Mouse (Mus musculus): ENCODE measurements around the gene Gaa. TPM values are rescaled to one million over a fixed set of nuclear protein-coding genes. Genes with fewer than 3 reads are reported as not detected.
"Not testable (repeated sequence)": the region's sequence is repeated elsewhere in the genome, so short reads cannot be mapped to it uniquely, and the experiment has no call there.

Gene Gaa
- polyA plus RNA-seq, 1 experiment, result 192 TPM

GRCm38 (mm10) chr11:119268557-119269195, 989 bp downstream of the Gaa start:
- DNase-seq, result peak; percentile 36
- Histone ChIP-seq H3K4me1 (ENCODE audit: control insufficient read depth, insufficient read depth, low read length) (peaks cover 5% of the 10 kb centered on the region; the same call in 1 of the 2 replicates), H3K4me3 (replicated peaks; ENCODE audit: extremely low read depth, low read depth, low read length) (peak overlapping the region; percentile 22)
- TF ChIP-seq POLR2A (IDR thresholded peaks at IDR 0.05; ENCODE audit: borderline replicate concordance, extremely low read depth, low read depth, low read length) (no peak), CTCF (IDR thresholded peaks at IDR 0.05; ENCODE audit: insufficient read depth, low read length) (no peak)
- 74% methylated on average over 16 of the region's 16 CpGs for WGBS

DNA sequence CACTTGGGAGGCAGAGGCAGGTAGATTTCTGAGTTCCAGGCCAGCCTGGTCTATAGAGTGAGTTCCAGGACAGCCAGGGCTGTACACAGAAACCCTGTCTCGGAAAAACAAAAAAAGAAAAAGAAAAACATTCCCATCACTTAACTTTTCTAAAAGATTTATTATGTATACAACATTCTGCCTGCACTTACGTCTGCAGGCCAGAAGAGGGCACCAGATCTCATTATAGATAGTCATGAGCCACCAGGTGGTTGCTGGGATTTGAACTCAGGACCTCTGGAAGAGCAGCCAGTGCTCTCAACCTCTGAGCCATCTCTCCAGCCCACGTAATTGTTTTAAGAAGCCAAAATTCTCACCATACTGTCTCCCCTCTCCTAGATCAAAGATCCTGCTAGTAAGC, 4.8 kb downstream of the Gaa start:
- 0 out of 2 replicates have a peak, but pooled peaks have one; percentile 15 for TF ChIP-seq CTCF (IDR thresholded peaks at IDR 0.05; ENCODE audit: insufficient read depth, low read length)
- H3K4me1 ChIP-seq (ENCODE audit: control insufficient read depth, insufficient read depth, low read length); DNase-seq; H3K4me3 ChIP-seq (replicated peaks; ENCODE audit: extremely low read depth, low read depth, low read length): not testable (repeated sequence)
- WGBS, result 70% methylated on average over 3 of the region's 3 CpGs

DNA sequence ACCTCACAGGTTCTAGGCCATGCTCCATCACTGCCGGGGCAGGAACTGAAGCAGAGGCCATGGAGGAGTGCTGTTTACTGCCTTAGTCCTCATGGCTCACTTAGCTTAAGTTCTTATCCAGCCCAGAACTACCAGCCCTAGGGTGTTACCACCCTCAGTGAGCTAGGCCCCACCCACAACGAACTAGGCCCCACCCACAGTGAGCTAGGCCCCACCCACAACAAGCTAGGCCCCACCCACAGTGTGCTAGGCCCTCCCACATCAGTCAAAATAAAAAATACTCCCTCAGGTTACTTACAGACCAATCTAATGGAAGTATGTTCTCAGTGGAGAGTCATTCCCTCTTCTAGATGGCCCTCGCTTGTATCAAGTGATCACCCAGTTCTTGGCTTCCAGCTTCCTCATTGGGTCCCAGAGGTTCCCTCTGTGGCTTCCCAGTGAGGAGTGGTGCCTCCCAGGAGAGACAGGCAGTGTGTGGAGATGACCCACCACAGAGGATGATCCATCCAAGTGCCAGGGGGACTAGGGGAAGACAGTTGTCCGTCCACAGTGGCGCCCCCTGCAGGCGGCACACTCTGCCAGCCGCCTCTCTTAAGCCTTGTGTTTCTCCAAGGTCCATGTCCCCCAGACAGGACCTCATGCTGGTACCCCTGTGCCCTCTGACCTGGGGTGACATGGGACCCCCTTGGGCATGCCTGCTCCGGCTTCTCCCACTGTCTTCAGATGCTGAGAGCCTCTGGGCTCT, 5.7 kb downstream of the Gaa start:
- 0 out of 2 replicates have a peak, but pooled peaks have one; percentile 9 for TF ChIP-seq CTCF (IDR thresholded peaks at IDR 0.05; ENCODE audit: insufficient read depth, low read length)
- TF ChIP-seq POLR2A (IDR thresholded peaks at IDR 0.05; ENCODE audit: borderline replicate concordance, extremely low read depth, low read depth, low read length), result no peak
- H3K4me3 ChIP-seq (replicated peaks; ENCODE audit: extremely low read depth, low read depth, low read length), result no peak overlapping the region
- WGBS, result 88% methylated on average over 8 of the region's 8 CpGs
- peaks cover 4% of the 10 kb centered on the region; the same call in 1 of the 2 replicates for H3K4me1 ChIP-seq (ENCODE audit: control insufficient read depth, insufficient read depth, low read length)
- no peak for DNase-seq

- 85% methylated on average over 15 of the region's 15 CpGs for WGBS
- Histone ChIP-seq H3K4me1 (ENCODE audit: control insufficient read depth, insufficient read depth, low read length) (no peaks in the 10 kb centered on the region), H3K4me3 (replicated peaks; ENCODE audit: extremely low read depth, low read depth, low read length) (no peak overlapping the region)
- no peak for TF ChIP-seq CTCF (IDR thresholded peaks at IDR 0.05; ENCODE audit: insufficient read depth, low read length)
- TF ChIP-seq POLR2A (IDR thresholded peaks at IDR 0.05; ENCODE audit: borderline replicate concordance, extremely low read depth, low read depth, low read length), result no peak
- no peak for DNase-seq
Observed at GRCm38 (mm10) chr11:119281030-119281429, 13.3 kb downstream of the Gaa start.

DNA sequence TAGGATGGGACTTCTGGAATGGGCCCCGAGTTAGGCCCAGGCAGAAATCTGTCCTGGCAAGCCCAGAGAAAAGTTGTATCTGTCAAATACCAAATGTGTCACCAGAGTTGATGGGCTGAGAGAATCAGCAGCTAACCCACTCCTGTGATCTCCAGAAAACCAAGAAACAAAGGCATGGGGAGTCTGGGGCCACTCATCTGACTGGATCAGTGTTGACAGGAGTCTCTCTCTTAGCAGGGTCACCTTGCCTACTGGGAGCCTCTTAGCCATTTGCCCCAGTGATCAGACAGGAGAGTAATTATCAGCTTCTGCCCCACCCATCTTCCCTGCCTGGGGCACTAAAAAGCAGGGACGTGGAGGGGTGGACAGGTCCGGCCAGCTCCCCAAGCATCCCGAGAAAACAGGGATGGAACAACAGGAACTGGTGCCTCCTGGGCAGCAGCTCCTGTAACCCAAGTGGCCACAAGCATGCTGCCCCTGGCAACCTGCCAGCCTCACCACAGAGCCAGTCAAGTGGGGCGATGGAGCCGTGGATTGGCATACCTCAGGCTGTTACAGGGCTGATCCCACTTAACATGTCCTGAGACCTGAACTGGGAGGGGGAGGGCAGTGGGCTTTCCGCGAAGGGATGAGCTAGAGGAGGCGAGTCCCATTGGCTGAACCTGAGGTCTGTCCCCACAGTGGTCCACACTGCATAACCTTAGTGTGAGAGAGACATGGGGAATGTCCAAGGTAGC, 18.3 kb downstream of the Gaa start:
- no peak overlapping the region for H3K4me3 ChIP-seq (replicated peaks; ENCODE audit: extremely low read depth, low read depth, low read length)
- peak; percentile 56 for DNase-seq
- no peak for TF ChIP-seq POLR2A (IDR thresholded peaks at IDR 0.05; ENCODE audit: borderline replicate concordance, extremely low read depth, low read depth, low read length)
- no peak for TF ChIP-seq CTCF (IDR thresholded peaks at IDR 0.05; ENCODE audit: insufficient read depth, low read length)
- WGBS, result 54% methylated on average over 9 of the region's 9 CpGs
- no peaks in the 10 kb centered on the region; the same call in 1 of the 2 replicates for H3K4me1 ChIP-seq (ENCODE audit: control insufficient read depth, insufficient read depth, low read length)

GRCm38 (mm10) chr11:119287207-119287992, 19.7 kb downstream of the Gaa start:
- 82% methylated on average over 20 of the region's 20 CpGs for WGBS
- no peak for TF ChIP-seq CTCF (IDR thresholded peaks at IDR 0.05; ENCODE audit: insufficient read depth, low read length)
- TF ChIP-seq POLR2A (IDR thresholded peaks at IDR 0.05; ENCODE audit: borderline replicate concordance, extremely low read depth, low read depth, low read length), result no peak
- no peak for DNase-seq
- Histone ChIP-seq H3K4me3 (replicated peaks; ENCODE audit: extremely low read depth, low read depth, low read length) (no peak overlapping the region), H3K4me1 (ENCODE audit: control insufficient read depth, insufficient read depth, low read length) (no peaks in the 10 kb centered on the region; the same call in 1 of the 2 replicates)

DNA sequence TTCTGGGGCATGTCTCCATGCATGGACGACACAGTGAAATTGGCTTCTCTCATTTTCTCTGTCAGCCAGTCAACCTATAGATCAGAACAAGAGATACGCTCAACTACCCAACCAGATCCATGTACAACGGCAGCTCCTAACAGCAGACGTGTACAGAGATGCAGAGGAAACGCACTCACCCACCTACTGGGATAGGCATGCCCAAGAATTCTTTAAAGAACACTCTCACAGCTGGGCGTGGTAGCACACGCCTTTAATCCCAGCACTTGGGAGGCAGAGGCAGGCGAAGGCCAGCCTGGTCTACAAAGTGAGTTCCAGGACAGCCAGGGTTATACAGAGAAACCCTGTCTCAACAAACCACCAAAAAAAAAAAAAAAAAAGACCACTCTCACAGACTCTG, 25.2 kb downstream of the Gaa start:
- not testable (repeated sequence) for DNase-seq; H3K4me3 ChIP-seq (replicated peaks; ENCODE audit: extremely low read depth, low read depth, low read length); H3K4me1 ChIP-seq (ENCODE audit: control insufficient read depth, insufficient read depth, low read length)
- WGBS, result 93% methylated on average over 8 of the region's 8 CpGs

- Histone ChIP-seq H3K4me1 (ENCODE audit: control insufficient read depth, insufficient read depth, low read length) (no peaks in the 10 kb centered on the region; the same call in 1 of the 2 replicates), H3K4me3 (replicated peaks; ENCODE audit: extremely low read depth, low read depth, low read length) (no peak overlapping the region)
- no peak for TF ChIP-seq CTCF (IDR thresholded peaks at IDR 0.05; ENCODE audit: insufficient read depth, low read length)
- no peak for TF ChIP-seq POLR2A (IDR thresholded peaks at IDR 0.05; ENCODE audit: borderline replicate concordance, extremely low read depth, low read depth, low read length)
- no peak for DNase-seq
- 70% methylated on average over 6 of the region's 6 CpGs for WGBS
Observed at GRCm38 (mm10) chr11:119297996-119298395, 30.3 kb downstream of the Gaa start.

GRCm38 (mm10) chr11:119298917-119299316, 31.2 kb downstream of the Gaa start:
- peak overlapping the region; percentile 60 for H3K4me3 ChIP-seq (replicated peaks; ENCODE audit: extremely low read depth, low read depth, low read length)
- WGBS, result 8% methylated on average over 7 of the region's 7 CpGs
- TF ChIP-seq POLR2A (IDR thresholded peaks at IDR 0.05; ENCODE audit: borderline replicate concordance, extremely low read depth, low read depth, low read length) (no peak), CTCF (IDR thresholded peaks at IDR 0.05; ENCODE audit: insufficient read depth, low read length) (no peak)
- H3K4me1 ChIP-seq (ENCODE audit: control insufficient read depth, insufficient read depth, low read length), result no peaks in the 10 kb centered on the region; the same call in 1 of the 2 replicates
- no peak for DNase-seq

All from lung, adult 2 months (tissue).